Mouse (Mus musculus) thymus, adult 2 months (tissue): ENCODE data around the gene 2700049A03Rik.

ENCODE experiments used
- CTCF ChIP-seq: fragments of 200-500 bp; IDR thresholded peaks from 2 replicates; pipeline ENCODE4 v1.5.1; 2012; ENCODE audit warnings: mild to moderate bottlenecking, control low read depth, low read length, moderate library complexity, borderline replicate concordance; ENCODE audit not compliant: control insufficient read depth, poor library complexity, insufficient read depth; ENCODE audit errors: extremely low read depth
- POLR2A ChIP-seq: fragments of 200-500 bp; IDR thresholded peaks from 2 replicates; pipeline ENCODE4 v1.6.1; 2012; ENCODE audit warnings: mild to moderate bottlenecking, low read length, control low read depth, moderate library complexity; ENCODE audit not compliant: control insufficient read depth, poor library complexity, insufficient read depth; ENCODE audit errors: extremely low read depth

DNA sequence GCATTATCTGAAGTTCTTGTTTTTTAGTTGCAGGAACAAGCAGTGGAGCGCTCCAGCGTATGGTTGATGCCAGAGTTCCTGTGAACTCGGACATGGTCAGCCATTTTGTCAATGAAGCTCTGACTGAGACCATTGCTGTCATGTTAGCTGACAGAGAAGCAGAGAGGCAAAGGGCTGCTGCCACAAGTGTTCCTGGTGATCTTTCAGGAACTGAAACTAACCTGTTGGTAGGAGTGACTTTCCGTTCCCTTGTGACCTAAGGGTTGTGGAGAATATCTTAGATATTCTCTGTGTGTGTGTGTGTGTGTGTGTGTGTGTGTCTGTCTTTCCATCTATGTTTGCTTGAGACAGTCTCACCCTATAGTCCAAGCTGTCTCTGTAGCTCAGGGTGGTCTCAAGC, 47.7 kb downstream of the 2700049A03Rik start:
- TF ChIP-seq POLR2A (no peak), CTCF (no peak)
